Mouse (Mus musculus): ENCODE results near the gene Plagl1. TPM values are rescaled to one million over a fixed set of nuclear protein-coding genes. Genes with fewer than 3 reads are reported as not detected.
A peak's percentile ranks its signal among the peaks of the same experiment; 100 is the strongest.

The Plagl1 gene
- polyA plus RNA-seq, 1 experiment from 2014 or later = 114 TPM

GRCm38 (mm10) chr10:13047816-13048215 is 12.5 kb upstream of the Plagl1 start:
- 36% methylated on average over 4 of the region's 4 CpGs for WGBS
- H3K9ac ChIP-seq = no peak overlapping the region
- H3K27me3 ChIP-seq = no peaks in the 10 kb centered on the region
- H3K27ac ChIP-seq = no peak overlapping the region
- no peaks in the 10 kb centered on the region for H3K36me3 ChIP-seq
- ATAC-seq (replicated peaks; ENCODE audit: low FRiP score) = no peak
- 0 out of 2 replicates have a peak, but pooled peaks cover 3% of the 10 kb centered on the region for H3K9me3 ChIP-seq (replicated peaks)
- no peak overlapping the region for H3K4me3 ChIP-seq (replicated peaks)
- H3K4me1 ChIP-seq = no peaks in the 10 kb centered on the region
- no peak overlapping the region for H3K4me2 ChIP-seq

DNA sequence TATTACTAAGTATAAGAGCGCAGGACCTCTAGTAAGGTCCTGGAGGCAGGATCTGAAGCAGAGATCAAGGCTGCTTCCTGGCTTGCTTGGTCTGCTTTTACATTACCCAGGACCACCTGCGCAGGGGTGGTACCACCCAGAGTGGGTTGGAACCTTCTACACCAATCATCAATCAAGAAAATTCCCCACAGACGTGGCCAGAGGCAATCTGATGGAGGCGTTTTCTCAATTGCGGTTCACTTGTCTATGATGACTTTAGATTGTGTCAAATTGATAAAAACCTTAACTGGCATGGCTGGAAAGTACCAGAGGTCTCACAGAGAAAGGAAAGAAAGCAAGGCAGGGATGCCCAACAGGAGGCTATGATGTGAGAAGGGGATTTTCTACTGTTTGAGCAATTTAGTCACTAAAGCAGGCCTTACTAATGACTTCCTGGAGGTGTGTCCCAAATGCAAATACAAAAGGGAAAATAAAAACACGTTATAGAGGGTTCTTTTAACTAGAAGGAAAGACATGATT is 3.4 kb upstream of the Plagl1 start:
- Histone ChIP-seq H3K9me3 (replicated peaks) (no peaks in the 10 kb centered on the region), H3K27ac (no peak overlapping the region), H3K36me3 (no peaks in the 10 kb centered on the region), H3K4me1 (peaks cover 13% of the 10 kb centered on the region), H3K4me3 (replicated peaks) (no peak overlapping the region), H3K9ac (no peak overlapping the region), H3K27me3 (peaks cover 24% of the 10 kb centered on the region), H3K4me2 (no peak overlapping the region)
- no peak for ATAC-seq (replicated peaks; ENCODE audit: low FRiP score)
- WGBS = 80% methylated on average over 6 of the region's 6 CpGs

DNA sequence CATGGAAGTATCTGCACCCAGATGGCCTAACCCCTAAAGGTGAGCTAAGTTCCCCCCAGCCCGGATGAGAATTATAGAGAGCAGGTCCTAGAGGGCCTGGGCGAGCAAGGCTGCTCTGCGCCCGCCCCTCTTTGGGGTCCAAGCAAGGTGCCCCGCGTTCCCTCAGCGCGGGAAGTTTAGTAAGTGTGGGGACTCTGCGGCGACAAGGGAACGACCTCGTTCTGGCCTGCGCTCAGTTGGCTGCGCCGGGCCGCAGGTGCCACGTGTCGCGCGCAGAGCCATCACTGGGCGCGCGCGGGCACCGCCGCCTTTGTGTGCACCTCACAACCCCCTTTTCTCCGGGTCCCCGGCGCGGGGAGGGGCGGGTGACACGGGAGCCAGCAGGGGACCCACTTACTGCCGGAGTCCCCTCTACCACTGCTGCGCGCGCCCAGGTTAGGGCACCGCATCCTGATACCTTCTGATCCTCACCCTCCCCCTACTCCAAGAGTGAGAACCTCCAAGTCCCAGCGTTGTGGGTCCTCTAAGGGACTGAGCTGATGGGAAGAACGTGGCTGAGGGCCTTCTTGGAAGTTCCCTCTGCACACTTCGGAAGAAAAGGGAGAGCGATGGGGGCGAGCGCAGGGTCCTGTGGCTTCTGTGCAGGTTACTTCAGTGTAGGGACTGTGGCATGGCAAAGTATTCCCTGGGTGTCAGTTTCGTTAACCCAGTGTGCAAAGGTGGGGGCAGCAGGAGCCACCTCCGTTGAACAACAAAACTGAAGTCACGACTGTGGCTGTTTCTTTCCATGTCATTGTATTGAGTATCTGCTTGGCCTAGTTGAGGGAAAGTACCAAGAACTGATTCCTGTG is 742 bp downstream of the Plagl1 start:
- H3K4me1 ChIP-seq = peaks cover 23% of the 10 kb centered on the region
- no peak overlapping the region for H3K27ac ChIP-seq
- peak; percentile 55; the same call in 1 of the 2 replicates for ATAC-seq (replicated peaks; ENCODE audit: low FRiP score)
- peak overlapping the region; percentile 71 for H3K4me2 ChIP-seq
- H3K36me3 ChIP-seq = no peaks in the 10 kb centered on the region
- WGBS = 13% methylated on average over 46 of the region's 46 CpGs
- peaks cover 29% of the 10 kb centered on the region for H3K27me3 ChIP-seq
- H3K9ac ChIP-seq = peak overlapping the region; percentile 25
- H3K4me3 ChIP-seq (replicated peaks) = peak overlapping the region; percentile 38
- H3K9me3 ChIP-seq (replicated peaks) = no peaks in the 10 kb centered on the region

DNA sequence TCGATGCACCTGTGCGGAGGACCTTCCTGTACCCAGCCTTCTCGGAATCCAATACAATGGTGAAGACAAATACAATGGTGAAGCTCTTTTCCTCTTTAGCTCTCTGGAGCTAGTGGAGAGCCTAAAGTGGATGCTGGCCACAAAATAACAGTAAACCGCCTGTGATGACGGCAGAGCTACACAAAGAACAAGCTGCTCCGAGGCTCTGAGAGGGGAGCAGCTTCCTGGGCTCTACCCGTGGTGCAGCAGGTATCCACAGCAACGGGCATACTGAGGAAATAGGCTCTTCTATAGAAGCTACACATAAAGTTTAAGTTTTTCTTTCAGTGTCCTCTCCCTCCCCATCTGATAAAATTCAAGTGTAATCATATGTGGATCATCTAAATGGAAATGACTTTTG is 2.1 kb downstream of the Plagl1 start:
- no peak overlapping the region for H3K27ac ChIP-seq
- H3K9ac ChIP-seq = no peak overlapping the region
- no peaks in the 10 kb centered on the region for H3K9me3 ChIP-seq (replicated peaks)
- 65% methylated on average over 8 of the region's 8 CpGs for WGBS
- peaks cover 23% of the 10 kb centered on the region for H3K4me1 ChIP-seq
- no peak overlapping the region for H3K4me3 ChIP-seq (replicated peaks)
- no peaks in the 10 kb centered on the region for H3K36me3 ChIP-seq
- ATAC-seq (replicated peaks; ENCODE audit: low FRiP score) = no peak
- H3K4me2 ChIP-seq = no peak overlapping the region
- H3K27me3 ChIP-seq = peaks cover 29% of the 10 kb centered on the region

GRCm38 (mm10) chr10:13063457-13063856 is 3.2 kb downstream of the Plagl1 start:
- peaks cover 23% of the 10 kb centered on the region for H3K4me1 ChIP-seq
- no peak overlapping the region for H3K4me2 ChIP-seq
- ATAC-seq (replicated peaks; ENCODE audit: low FRiP score) = peak; percentile 10; the same call in 1 of the 2 replicates
- no peak overlapping the region for H3K9ac ChIP-seq
- H3K36me3 ChIP-seq = no peaks in the 10 kb centered on the region
- no peaks in the 10 kb centered on the region for H3K9me3 ChIP-seq (replicated peaks)
- WGBS = 38% methylated on average over 7 of the region's 7 CpGs
- no peak overlapping the region for H3K4me3 ChIP-seq (replicated peaks)
- H3K27me3 ChIP-seq = peaks cover 29% of the 10 kb centered on the region
- H3K27ac ChIP-seq = no peak overlapping the region

DNA sequence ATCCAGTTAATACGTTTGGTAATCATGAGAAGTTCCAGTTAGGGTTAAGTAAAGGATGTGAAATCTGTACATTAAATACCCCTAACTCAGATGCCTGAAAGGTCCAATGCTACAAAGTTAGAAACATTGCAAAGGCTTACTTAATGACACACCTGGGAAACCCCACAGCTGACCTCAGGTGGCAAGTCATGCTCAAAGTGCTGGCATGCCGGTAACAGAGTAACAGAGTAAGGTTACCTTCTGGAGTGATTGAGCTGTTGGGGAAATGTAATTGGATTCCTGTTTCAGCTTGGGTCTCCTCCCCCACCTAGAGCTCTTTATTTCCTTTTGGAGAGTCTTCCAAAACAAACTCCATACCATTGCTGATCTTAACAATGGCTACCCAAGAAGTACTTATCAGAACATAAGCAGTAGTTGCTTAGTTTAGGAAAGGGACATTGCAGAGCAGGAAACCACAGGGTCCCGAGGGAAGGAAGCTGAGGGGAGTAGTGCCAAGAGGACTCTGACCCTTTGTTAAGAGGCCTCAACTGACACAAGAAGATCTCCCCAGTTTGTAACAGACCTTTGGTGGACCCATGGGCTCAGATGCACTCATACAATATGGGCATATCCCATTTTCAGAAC is 4.9 kb downstream of the Plagl1 start:
- H3K9me3 ChIP-seq (replicated peaks) = no peaks in the 10 kb centered on the region
- no peak overlapping the region for H3K4me2 ChIP-seq
- H3K9ac ChIP-seq = no peak overlapping the region
- 0 out of 2 replicates have a peak overlapping the region, but pooled peaks have one; percentile 37 for H3K27ac ChIP-seq
- H3K4me3 ChIP-seq (replicated peaks) = no peak overlapping the region
- WGBS = 46% methylated on average over 3 of the region's 3 CpGs
- peaks cover 23% of the 10 kb centered on the region for H3K4me1 ChIP-seq
- no peak for ATAC-seq (replicated peaks; ENCODE audit: low FRiP score)
- peaks cover 21% of the 10 kb centered on the region for H3K27me3 ChIP-seq
- H3K36me3 ChIP-seq = no peaks in the 10 kb centered on the region

- ATAC-seq (replicated peaks; ENCODE audit: low FRiP score) = no peak
- Histone ChIP-seq H3K4me1 (0 out of 2 replicates have a peak, but pooled peaks cover 15% of the 10 kb centered on the region), H3K36me3 (no peaks in the 10 kb centered on the region), H3K9ac (no peak overlapping the region), H3K4me3 (replicated peaks) (no peak overlapping the region), H3K27ac (no peak overlapping the region), H3K9me3 (replicated peaks) (no peaks in the 10 kb centered on the region; the same call in 1 of the 2 replicates), H3K4me2 (no peak overlapping the region), H3K27me3 (no peaks in the 10 kb centered on the region)
- WGBS = 95% methylated on average over 2 of the region's 2 CpGs
Observed at GRCm38 (mm10) chr10:13071031-13071430, 10.7 kb downstream of the Plagl1 start.

DNA sequence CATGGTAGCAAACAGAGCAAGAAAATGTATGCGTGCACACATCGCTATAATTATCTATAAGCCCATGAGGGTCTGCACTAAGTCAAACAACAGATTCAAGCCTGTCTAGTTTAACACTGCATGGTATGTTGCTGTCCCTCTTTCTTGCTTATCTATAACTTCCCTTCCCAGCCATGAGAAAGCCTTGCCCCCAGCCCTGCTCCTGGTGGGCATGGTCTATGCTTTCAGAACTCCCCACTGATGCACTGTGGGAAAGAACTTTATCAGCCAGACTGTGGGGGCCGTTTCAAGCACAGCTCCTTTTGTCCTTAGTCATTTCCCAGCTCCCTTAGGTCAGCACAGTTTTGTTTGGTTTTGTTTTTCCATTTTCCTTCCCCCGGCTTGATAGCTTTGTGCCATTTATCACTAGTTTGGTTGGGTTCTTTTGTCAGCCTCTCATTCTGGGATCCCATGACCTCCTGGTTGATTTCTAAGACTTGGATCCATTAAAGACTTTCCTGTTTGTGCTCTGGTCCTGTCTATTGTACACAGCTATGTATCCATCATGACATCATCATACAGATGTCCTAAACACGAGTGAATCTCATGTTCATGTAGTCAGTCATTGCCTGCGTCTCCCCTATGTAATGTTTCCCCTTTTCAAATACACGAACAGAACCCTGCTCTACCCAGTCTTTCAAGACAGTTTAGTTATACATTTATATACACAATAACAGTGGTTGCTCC is 16.7 kb downstream of the Plagl1 start:
- Histone ChIP-seq H3K4me3 (replicated peaks) (no peak overlapping the region), H3K27ac (no peak overlapping the region), H3K36me3 (no peaks in the 10 kb centered on the region), H3K4me2 (no peak overlapping the region), H3K27me3 (no peaks in the 10 kb centered on the region), H3K4me1 (peaks cover 24% of the 10 kb centered on the region; the same call in 1 of the 2 replicates), H3K9me3 (replicated peaks) (no peaks in the 10 kb centered on the region), H3K9ac (no peak overlapping the region)
- no peak for ATAC-seq (replicated peaks; ENCODE audit: low FRiP score)
- 62% methylated on average over 7 of the region's 7 CpGs for WGBS

- H3K36me3 ChIP-seq = no peaks in the 10 kb centered on the region
- no peak overlapping the region for H3K4me3 ChIP-seq (replicated peaks)
- no peak overlapping the region for H3K4me2 ChIP-seq
- ATAC-seq (replicated peaks; ENCODE audit: low FRiP score) = no peak
- H3K9me3 ChIP-seq (replicated peaks) = no peaks in the 10 kb centered on the region
- H3K27me3 ChIP-seq = no peaks in the 10 kb centered on the region
- H3K4me1 ChIP-seq = peaks cover 6% of the 10 kb centered on the region; the same call in 1 of the 2 replicates
- 85% methylated on average over 12 of the region's 12 CpGs for WGBS
- no peak overlapping the region for H3K27ac ChIP-seq
- no peak overlapping the region for H3K9ac ChIP-seq
Observed at GRCm38 (mm10) chr10:13082459-13082858, 22.2 kb downstream of the Plagl1 start.

GRCm38 (mm10) chr10:13090596-13091424 is 30.5 kb downstream of the Plagl1 start:
- H3K4me2 ChIP-seq = peak overlapping the region; percentile 59
- H3K4me3 ChIP-seq (replicated peaks) = peak overlapping the region; percentile 54
- H3K27ac ChIP-seq = peak overlapping the region; percentile 39; the same call in 1 of the 2 replicates
- peak overlapping the region; percentile 51 for H3K9ac ChIP-seq
- no peaks in the 10 kb centered on the region for H3K36me3 ChIP-seq
- peak; percentile 93 for ATAC-seq (replicated peaks; ENCODE audit: low FRiP score)
- H3K4me1 ChIP-seq = no peaks in the 10 kb centered on the region
- H3K9me3 ChIP-seq (replicated peaks) = peaks cover 20% of the 10 kb centered on the region
- H3K27me3 ChIP-seq = no peaks in the 10 kb centered on the region
- WGBS = 48% methylated on average over 70 of the region's 70 CpGs

GRCm38 (mm10) chr10:13092996-13093395 is 32.7 kb downstream of the Plagl1 start:
- no peak for ATAC-seq (replicated peaks; ENCODE audit: low FRiP score)
- H3K27me3 ChIP-seq = no peaks in the 10 kb centered on the region
- peak overlapping the region; percentile 26; the same call in 1 of the 2 replicates for H3K4me2 ChIP-seq
- H3K27ac ChIP-seq = no peak overlapping the region
- H3K9ac ChIP-seq = no peak overlapping the region
- no peaks in the 10 kb centered on the region for H3K4me1 ChIP-seq
- peaks cover 20% of the 10 kb centered on the region for H3K9me3 ChIP-seq (replicated peaks)
- H3K36me3 ChIP-seq = no peaks in the 10 kb centered on the region
- no peak overlapping the region for H3K4me3 ChIP-seq (replicated peaks)
- WGBS = 59% methylated on average over 3 of the region's 3 CpGs
